Mouse (Mus musculus): ENCODE data around the gene Golga3.

Golga3 gene

GRCm38 (mm10) chr5:110232346-110232745, 55.8 kb downstream of the Golga3 start:
- DNase-seq: no peak

GRCm38 (mm10) chr5:110244091-110244490, 67.6 kb downstream of the Golga3 start:
- no peak for DNase-seq

- no peak for DNase-seq
Measured at GRCm38 (mm10) chr5:110266941-110267340, 90.4 kb downstream of the Golga3 start.

- DNase-seq: peak; percentile 79
Measured at GRCm38 (mm10) chr5:110269141-110270101, 92.9 kb downstream of the Golga3 start, which contains the start of gene Pgam5. TSS of gene Pgam5 (minus strand) at chr5:110269913.

- DNase-seq: no peak
Measured at GRCm38 (mm10) chr5:110270242-110270641, 93.7 kb downstream of the Golga3 start.

GRCm38 (mm10) chr5:110274147-110274546, 97.6 kb downstream of the Golga3 start:
- DNase-seq: no peak

- no peak for DNase-seq
Measured at GRCm38 (mm10) chr5:110274846-110275245, 98.3 kb downstream of the Golga3 start.
